Mouse (Mus musculus) heart, embryonic 13.5 days (tissue): ENCODE measurements at regions not wholly inside any gene's neighbourhood (a gene's known extent, or its start where the extent isn't known, plus 50 kb on each side); places are given as distances from the start of the nearest gene placed in this dataset.

Experiments
- ATAC-seq: fragments of 200-750 bp; cut with Nextera tagmentation; 2 replicates; pipeline ENCODE4 v1.8.0; 2017; ENCODE audit warnings: moderate TSS enrichment; ENCODE audit not compliant: insufficient number of reproducible peaks, low FRiP score, low TSS enrichment; ENCODE audit errors: extremely low read depth
- H3K27ac ChIP-seq: fragments of 300-500 bp; sonication (generic); replicated peaks from 2 replicates; pipeline ENCODE4 v1.5.1; 2015; ENCODE audit warnings: moderate library complexity, mild to moderate bottlenecking, inconsistent platforms
- H3K27me3 ChIP-seq: fragments of 300-500 bp; sonication (generic); replicated peaks from 2 replicates; pipeline ENCODE4 v1.6.1; 2015; ENCODE audit warnings: mild to moderate bottlenecking, inconsistent platforms
- H3K36me3 ChIP-seq: fragments of 300-500 bp; sonication (generic); 2 replicates; pipeline ENCODE4 v1.6.1; 2015; ENCODE audit warnings: mild to moderate bottlenecking, inconsistent platforms
- H3K4me1 ChIP-seq: fragments of 300-500 bp; sonication (generic); 2 replicates; pipeline ENCODE4 v1.6.1; 2015; ENCODE audit warnings: inconsistent platforms
- H3K4me2 ChIP-seq: fragments of 300-500 bp; sonication (generic); 2 replicates; pipeline ENCODE4 v1.6.1; 2015; ENCODE audit warnings: inconsistent platforms, mild to moderate bottlenecking, moderate library complexity
- H3K4me3 ChIP-seq: fragments of 300-500 bp; sonication (generic); 2 replicates; pipeline ENCODE4 v1.5.1; 2015; ENCODE audit warnings: moderate library complexity, mild to moderate bottlenecking, inconsistent platforms
- H3K9ac ChIP-seq: fragments of 300-500 bp; sonication (generic); 2 replicates; pipeline ENCODE4 v1.6.1; 2015; ENCODE audit warnings: inconsistent platforms, mild to moderate bottlenecking, moderate library complexity
- H3K9me3 ChIP-seq: fragments of 300-500 bp; sonication (generic); 2 replicates; pipeline ENCODE4 v1.6.1; 2016; ENCODE audit warnings: inconsistent platforms
- WGBS: fragments of 180-500 bp; shearing (Covaris S2); methylation state at CpG from one replicate; pipeline ENCODE4 v1.1.7; 2015; ENCODE audit warnings: mixed read lengths; 5-methylcytosine and 5-hydroxymethylcytosine counted together

- no peak for ATAC-seq
- no peaks in the 10 kb centered on the region for H3K27me3 ChIP-seq
- no peaks in the 10 kb centered on the region for H3K36me3 ChIP-seq
- no peak overlapping the region for H3K9ac ChIP-seq
- H3K9me3 ChIP-seq: no peaks in the 10 kb centered on the region; the same call in 1 of the 2 replicates
- no peak overlapping the region for H3K27ac ChIP-seq
- H3K4me1 ChIP-seq: no peaks in the 10 kb centered on the region
- H3K4me3 ChIP-seq: no peak overlapping the region
- H3K4me2 ChIP-seq: no peak overlapping the region
Observed at GRCm38 (mm10) chr10:97778531-97778930, 52.0 kb upstream of the C030005K15Rik start.

- Histone ChIP-seq H3K9ac (no peak overlapping the region), H3K27ac (no peak overlapping the region), H3K9me3 (no peaks in the 10 kb centered on the region; the same call in 1 of the 2 replicates), H3K4me1 (no peaks in the 10 kb centered on the region), H3K4me2 (no peak overlapping the region), H3K4me3 (no peak overlapping the region), H3K27me3 (no peaks in the 10 kb centered on the region), H3K36me3 (no peaks in the 10 kb centered on the region)
- no peak for ATAC-seq
- 68% methylated on average over 4 of the region's 4 CpGs for WGBS
Observed at GRCm38 (mm10) chr10:97779335-97779734, 52.8 kb upstream of the C030005K15Rik start.

GRCm38 (mm10) chr10:97793804-97794203 is 67.2 kb upstream of the C030005K15Rik start:
- Histone ChIP-seq H3K9ac (no peak overlapping the region), H3K27me3 (no peaks in the 10 kb centered on the region), H3K27ac (no peak overlapping the region), H3K9me3 (no peaks in the 10 kb centered on the region), H3K36me3 (no peaks in the 10 kb centered on the region), H3K4me1 (no peaks in the 10 kb centered on the region), H3K4me2 (no peak overlapping the region), H3K4me3 (no peak overlapping the region)
- ATAC-seq: no peak
- 77% methylated on average over 2 of the region's 2 CpGs for WGBS

GRCm38 (mm10) chr10:97801448-97802265 is 75.1 kb upstream of the C030005K15Rik start:
- 56% methylated on average over 9 of the region's 9 CpGs for WGBS
- no peak overlapping the region for H3K9ac ChIP-seq
- no peak overlapping the region for H3K4me3 ChIP-seq
- H3K27me3 ChIP-seq: no peaks in the 10 kb centered on the region
- H3K36me3 ChIP-seq: no peaks in the 10 kb centered on the region
- ATAC-seq: no peak
- no peak overlapping the region for H3K4me2 ChIP-seq
- H3K9me3 ChIP-seq: no peaks in the 10 kb centered on the region
- H3K4me1 ChIP-seq: peaks cover 4% of the 10 kb centered on the region; the same call in 1 of the 2 replicates
- no peak overlapping the region for H3K27ac ChIP-seq

GRCm38 (mm10) chr10:97807947-97808346 is 81.4 kb upstream of the C030005K15Rik start:
- Histone ChIP-seq H3K4me1 (no peaks in the 10 kb centered on the region), H3K27me3 (no peaks in the 10 kb centered on the region), H3K9me3 (no peaks in the 10 kb centered on the region), H3K4me3 (no peak overlapping the region), H3K27ac (no peak overlapping the region), H3K4me2 (no peak overlapping the region), H3K9ac (no peak overlapping the region), H3K36me3 (no peaks in the 10 kb centered on the region)
- ATAC-seq: no peak
- WGBS: 79% methylated on average over 2 of the region's 2 CpGs

GRCm38 (mm10) chr10:97842574-97842973 is 116.0 kb upstream of the C030005K15Rik start:
- Histone ChIP-seq H3K4me3 (no peak overlapping the region), H3K9me3 (no peaks in the 10 kb centered on the region), H3K9ac (no peak overlapping the region), H3K4me1 (no peaks in the 10 kb centered on the region), H3K27me3 (no peaks in the 10 kb centered on the region), H3K27ac (no peak overlapping the region), H3K36me3 (no peaks in the 10 kb centered on the region), H3K4me2 (no peak overlapping the region)
- 64% methylated on average over 3 of the region's 3 CpGs for WGBS
- no peak for ATAC-seq

GRCm38 (mm10) chr10:97851487-97851886 is 124.9 kb upstream of the C030005K15Rik start:
- Histone ChIP-seq H3K9me3 (no peaks in the 10 kb centered on the region), H3K27ac (no peak overlapping the region), H3K27me3 (no peaks in the 10 kb centered on the region), H3K4me1 (no peaks in the 10 kb centered on the region), H3K4me3 (no peak overlapping the region), H3K9ac (no peak overlapping the region), H3K4me2 (no peak overlapping the region), H3K36me3 (no peaks in the 10 kb centered on the region)
- 65% methylated on average over 2 of the region's 2 CpGs for WGBS
- no peak for ATAC-seq

GRCm38 (mm10) chr10:97877088-97877487 is 150.5 kb upstream of the C030005K15Rik start:
- 32% methylated on average over 3 of the region's 3 CpGs for WGBS
- Histone ChIP-seq H3K27me3 (no peaks in the 10 kb centered on the region), H3K4me2 (no peak overlapping the region), H3K4me3 (no peak overlapping the region), H3K27ac (0 out of 2 replicates have a peak overlapping the region, but pooled peaks have one; percentile 21), H3K36me3 (no peaks in the 10 kb centered on the region), H3K4me1 (no peaks in the 10 kb centered on the region), H3K9ac (no peak overlapping the region), H3K9me3 (no peaks in the 10 kb centered on the region)
- ATAC-seq: no peak

- Histone ChIP-seq H3K36me3 (no peaks in the 10 kb centered on the region), H3K9ac (no peak overlapping the region), H3K4me1 (no peaks in the 10 kb centered on the region), H3K27ac (no peak overlapping the region), H3K4me3 (no peak overlapping the region), H3K4me2 (no peak overlapping the region), H3K27me3 (no peaks in the 10 kb centered on the region), H3K9me3 (no peaks in the 10 kb centered on the region)
- 77% methylated on average over 1 of the region's 1 CpGs for WGBS
- ATAC-seq: no peak
Observed at GRCm38 (mm10) chr10:97886049-97886448, 159.5 kb upstream of the C030005K15Rik start.

GRCm38 (mm10) chr10:97905793-97906192 is 179.2 kb upstream of the C030005K15Rik start:
- no peaks in the 10 kb centered on the region for H3K27me3 ChIP-seq
- no peak overlapping the region for H3K4me3 ChIP-seq
- 72% methylated on average over 4 of the region's 4 CpGs for WGBS
- no peak overlapping the region for H3K9ac ChIP-seq
- H3K9me3 ChIP-seq: no peaks in the 10 kb centered on the region
- H3K4me1 ChIP-seq: no peaks in the 10 kb centered on the region
- no peak for ATAC-seq
- H3K36me3 ChIP-seq: no peaks in the 10 kb centered on the region
- H3K4me2 ChIP-seq: no peak overlapping the region
- H3K27ac ChIP-seq: no peak overlapping the region

- Histone ChIP-seq H3K9ac (no peak overlapping the region), H3K4me1 (0 out of 2 replicates have a peak, but pooled peaks cover 6% of the 10 kb centered on the region), H3K4me2 (no peak overlapping the region), H3K4me3 (no peak overlapping the region), H3K27me3 (no peaks in the 10 kb centered on the region), H3K36me3 (no peaks in the 10 kb centered on the region), H3K9me3 (no peaks in the 10 kb centered on the region; the same call in 1 of the 2 replicates), H3K27ac (no peak overlapping the region)
- 38% methylated on average over 4 of the region's 4 CpGs for WGBS
- ATAC-seq: no peak
Observed at GRCm38 (mm10) chr10:97925568-97925967, 199.0 kb upstream of the C030005K15Rik start.

GRCm38 (mm10) chr10:97940345-97940744 is 213.8 kb upstream of the C030005K15Rik start:
- no peaks in the 10 kb centered on the region for H3K36me3 ChIP-seq
- H3K4me2 ChIP-seq: no peak overlapping the region
- H3K9ac ChIP-seq: no peak overlapping the region
- H3K4me3 ChIP-seq: no peak overlapping the region
- ATAC-seq: no peak
- WGBS: 69% methylated on average over 2 of the region's 2 CpGs
- H3K27me3 ChIP-seq: no peaks in the 10 kb centered on the region
- no peaks in the 10 kb centered on the region for H3K4me1 ChIP-seq
- no peaks in the 10 kb centered on the region for H3K9me3 ChIP-seq
- no peak overlapping the region for H3K27ac ChIP-seq
